Mouse (Mus musculus): ENCODE results near the gene Ncl. TPM values are rescaled to one million over a fixed set of nuclear protein-coding genes. Genes with fewer than 3 reads are reported as not detected.

Ncl gene
- polyA plus RNA-seq, 1 experiment from 2014 or later = 416 TPM

DNA sequence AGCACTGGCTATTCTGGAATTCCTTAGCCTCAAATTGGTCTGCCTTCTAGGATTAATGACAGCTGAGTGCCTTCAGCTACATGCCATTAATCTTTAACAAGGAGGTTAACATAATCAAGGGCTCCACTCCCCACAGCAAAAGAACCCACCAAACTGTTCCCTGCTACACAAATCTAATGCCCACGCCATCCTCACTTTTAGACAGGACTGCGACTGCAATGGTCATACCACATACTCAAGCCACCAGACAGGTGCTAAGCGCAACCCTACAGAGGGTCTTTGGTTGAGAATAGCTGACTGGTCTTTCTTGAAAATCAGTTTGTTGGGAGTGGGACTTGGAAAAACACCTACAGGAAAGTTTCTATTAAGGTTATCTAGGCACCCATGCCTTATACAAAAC, 10.0 kb downstream of the Ncl start:
- H3K9me3 ChIP-seq (ENCODE audit: control insufficient read depth, low read length) = no peaks in the 10 kb centered on the region
- no peak overlapping the region for H3K27ac ChIP-seq (ENCODE audit: low read length)
- H3K4me1 ChIP-seq (ENCODE audit: control insufficient read depth, insufficient read depth, low read length) = no peaks in the 10 kb centered on the region
- no peak overlapping the region for H3K4me2 ChIP-seq (ENCODE audit: low read depth, low read length)
- H3K27me3 ChIP-seq (replicated peaks; ENCODE audit: control insufficient read depth, insufficient read depth, low read length) = no peaks in the 10 kb centered on the region
- no peak overlapping the region for H3K4me3 ChIP-seq (ENCODE audit: low read length)
- ATAC-seq = no peak
- H3K9ac ChIP-seq (ENCODE audit: low read depth, low read length) = no peak overlapping the region
- peaks cover 29% of the 10 kb centered on the region for H3K36me3 ChIP-seq (ENCODE audit: control insufficient read depth, insufficient read depth, low read length)
- 90% methylated on average over 3 of the region's 3 CpGs for WGBS

GRCm38 (mm10) chr1:86348801-86349200, 10.4 kb downstream of the Ncl start:
- 71% methylated on average over 4 of the region's 4 CpGs for WGBS
- Histone ChIP-seq H3K9me3 (ENCODE audit: control insufficient read depth, low read length) (no peaks in the 10 kb centered on the region), H3K27me3 (replicated peaks; ENCODE audit: control insufficient read depth, insufficient read depth, low read length) (no peaks in the 10 kb centered on the region), H3K4me2 (ENCODE audit: low read depth, low read length) (no peak overlapping the region), H3K27ac (ENCODE audit: low read length) (no peak overlapping the region), H3K4me3 (ENCODE audit: low read length) (no peak overlapping the region), H3K36me3 (ENCODE audit: control insufficient read depth, insufficient read depth, low read length) (peaks cover 28% of the 10 kb centered on the region), H3K4me1 (ENCODE audit: control insufficient read depth, insufficient read depth, low read length) (no peaks in the 10 kb centered on the region), H3K9ac (ENCODE audit: low read depth, low read length) (no peak overlapping the region)
- ATAC-seq = no peak

DNA sequence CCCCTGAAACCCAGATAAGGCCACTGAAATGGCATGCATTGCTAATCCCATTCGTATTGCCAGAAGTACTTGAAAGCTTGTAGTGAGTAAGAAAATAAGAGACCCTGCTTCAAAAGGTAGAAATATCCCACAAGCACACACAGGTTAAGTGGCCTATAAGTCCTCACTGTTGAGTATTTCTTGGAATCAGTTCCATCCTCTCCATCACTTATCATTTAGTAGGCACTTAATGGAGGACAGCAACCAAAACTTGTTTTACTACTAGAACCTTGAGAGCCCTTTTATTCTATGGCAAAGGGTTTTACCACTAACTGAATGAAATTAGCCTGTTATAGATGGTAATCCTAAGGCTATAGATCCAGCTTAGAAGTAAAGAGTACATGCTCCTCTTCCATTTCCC, 11.1 kb downstream of the Ncl start:
- H3K9ac ChIP-seq (ENCODE audit: low read depth, low read length) = no peak overlapping the region

GRCm38 (mm10) chr1:86347716-86348045, 11.5 kb downstream of the Ncl start:
- Histone ChIP-seq H3K4me2 (ENCODE audit: low read depth, low read length) (no peak overlapping the region), H3K4me3 (ENCODE audit: low read length) (no peak overlapping the region), H3K36me3 (ENCODE audit: control insufficient read depth, insufficient read depth, low read length) (peaks cover 25% of the 10 kb centered on the region), H3K9ac (ENCODE audit: low read depth, low read length) (no peak overlapping the region), H3K27ac (ENCODE audit: low read length) (no peak overlapping the region), H3K9me3 (ENCODE audit: control insufficient read depth, low read length) (no peaks in the 10 kb centered on the region), H3K27me3 (replicated peaks; ENCODE audit: control insufficient read depth, insufficient read depth, low read length) (no peaks in the 10 kb centered on the region), H3K4me1 (ENCODE audit: control insufficient read depth, insufficient read depth, low read length) (no peaks in the 10 kb centered on the region)
- WGBS = 55% methylated on average over 1 of the region's 1 CpGs
- no peak for ATAC-seq

More for the DNA sequence above, 11.1 kb downstream of the Ncl start:
- Histone ChIP-seq H3K27me3 (replicated peaks; ENCODE audit: control insufficient read depth, insufficient read depth, low read length) (no peaks in the 10 kb centered on the region), H3K4me1 (ENCODE audit: control insufficient read depth, insufficient read depth, low read length) (no peaks in the 10 kb centered on the region), H3K9me3 (ENCODE audit: control insufficient read depth, low read length) (no peaks in the 10 kb centered on the region), H3K4me2 (ENCODE audit: low read depth, low read length) (no peak overlapping the region), H3K36me3 (ENCODE audit: control insufficient read depth, insufficient read depth, low read length) (peaks cover 25% of the 10 kb centered on the region), H3K27ac (ENCODE audit: low read length) (no peak overlapping the region), H3K4me3 (ENCODE audit: low read length) (no peak overlapping the region)
- no peak for ATAC-seq
- 79% methylated on average over 1 of the region's 1 CpGs for WGBS

GRCm38 (mm10) chr1:86346851-86347715, 12.1 kb downstream of the Ncl start:
- H3K9ac ChIP-seq (ENCODE audit: low read depth, low read length) = no peak overlapping the region
- no peak overlapping the region for H3K4me2 ChIP-seq (ENCODE audit: low read depth, low read length)
- no peak for ATAC-seq
- no peaks in the 10 kb centered on the region for H3K9me3 ChIP-seq (ENCODE audit: control insufficient read depth, low read length)
- H3K4me3 ChIP-seq (ENCODE audit: low read length) = no peak overlapping the region
- H3K36me3 ChIP-seq (ENCODE audit: control insufficient read depth, insufficient read depth, low read length) = peaks cover 25% of the 10 kb centered on the region
- no peak overlapping the region for H3K27ac ChIP-seq (ENCODE audit: low read length)
- H3K4me1 ChIP-seq (ENCODE audit: control insufficient read depth, insufficient read depth, low read length) = no peaks in the 10 kb centered on the region
- H3K27me3 ChIP-seq (replicated peaks; ENCODE audit: control insufficient read depth, insufficient read depth, low read length) = no peaks in the 10 kb centered on the region
- WGBS = 84% methylated on average over 3 of the region's 3 CpGs

- peaks cover 20% of the 10 kb centered on the region for H3K36me3 ChIP-seq (ENCODE audit: control insufficient read depth, insufficient read depth, low read length)
- no peak overlapping the region for H3K27ac ChIP-seq (ENCODE audit: low read length)
- H3K4me2 ChIP-seq (ENCODE audit: low read depth, low read length) = no peak overlapping the region
- no peak overlapping the region for H3K9ac ChIP-seq (ENCODE audit: low read depth, low read length)
- H3K27me3 ChIP-seq (replicated peaks; ENCODE audit: control insufficient read depth, insufficient read depth, low read length) = no peaks in the 10 kb centered on the region
- H3K4me1 ChIP-seq (ENCODE audit: control insufficient read depth, insufficient read depth, low read length) = no peaks in the 10 kb centered on the region
- H3K4me3 ChIP-seq (ENCODE audit: low read length) = no peak overlapping the region
- no peak for ATAC-seq
- WGBS = 91% methylated on average over 4 of the region's 4 CpGs
- H3K9me3 ChIP-seq (ENCODE audit: control insufficient read depth, low read length) = no peaks in the 10 kb centered on the region
Measured at GRCm38 (mm10) chr1:86345956-86346355, 13.2 kb downstream of the Ncl start.

- no peaks in the 10 kb centered on the region for H3K9me3 ChIP-seq (ENCODE audit: control insufficient read depth, low read length)
- peaks cover 13% of the 10 kb centered on the region for H3K36me3 ChIP-seq (ENCODE audit: control insufficient read depth, insufficient read depth, low read length)
- H3K4me3 ChIP-seq (ENCODE audit: low read length) = no peak overlapping the region
- no peaks in the 10 kb centered on the region for H3K27me3 ChIP-seq (replicated peaks; ENCODE audit: control insufficient read depth, insufficient read depth, low read length)
- no peak overlapping the region for H3K9ac ChIP-seq (ENCODE audit: low read depth, low read length)
- 88% methylated on average over 4 of the region's 4 CpGs for WGBS
- no peaks in the 10 kb centered on the region for H3K4me1 ChIP-seq (ENCODE audit: control insufficient read depth, insufficient read depth, low read length)
- no peak overlapping the region for H3K27ac ChIP-seq (ENCODE audit: low read length)
- no peak overlapping the region for H3K4me2 ChIP-seq (ENCODE audit: low read depth, low read length)
- ATAC-seq = no peak
Measured at GRCm38 (mm10) chr1:86345069-86345468, 14.1 kb downstream of the Ncl start.

DNA sequence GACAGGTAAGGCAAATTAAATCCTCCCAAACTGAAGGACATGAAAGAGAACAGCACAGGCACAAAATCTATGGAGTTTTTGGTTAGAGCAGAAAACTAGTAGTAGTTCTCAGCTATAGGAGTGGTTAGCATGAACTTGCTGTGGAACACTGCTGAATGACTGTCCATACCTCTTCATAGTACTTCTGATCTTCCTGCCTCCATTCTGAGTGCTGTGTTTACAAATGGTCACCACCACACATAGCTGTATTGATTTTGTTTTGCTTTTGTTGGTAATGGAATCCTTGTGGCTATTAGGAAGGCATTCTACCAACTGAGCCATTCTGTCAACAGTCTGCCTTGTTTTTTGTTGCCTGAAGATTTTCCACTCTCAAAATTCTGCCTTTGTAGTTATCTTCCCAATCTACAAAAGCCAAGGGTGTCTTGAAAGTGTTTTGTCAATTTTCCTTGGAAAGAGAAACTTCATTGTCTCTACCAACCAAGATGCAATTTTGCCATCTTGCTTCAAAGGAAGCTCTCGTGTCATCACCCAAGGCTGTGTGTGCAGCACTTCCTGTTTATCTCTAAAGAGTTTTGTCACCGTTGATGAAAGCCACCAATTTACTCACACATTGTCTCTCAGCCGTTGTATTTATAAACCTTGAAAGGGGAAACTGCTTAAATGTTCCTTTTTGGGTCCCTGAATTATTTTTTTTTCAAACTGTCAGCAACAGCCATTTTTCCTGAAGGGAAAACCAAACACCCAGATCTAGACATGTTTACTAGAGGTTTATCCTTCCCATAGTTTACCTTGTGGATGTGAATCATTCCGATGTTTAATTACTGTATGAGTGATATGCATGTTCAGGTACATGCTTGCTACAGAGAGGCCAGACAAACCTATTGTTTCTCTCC, 15.0 kb downstream of the Ncl start:
- WGBS = 61% methylated on average over 4 of the region's 4 CpGs
- Histone ChIP-seq H3K4me3 (ENCODE audit: low read length) (no peak overlapping the region), H3K27me3 (replicated peaks; ENCODE audit: control insufficient read depth, insufficient read depth, low read length) (no peaks in the 10 kb centered on the region), H3K4me2 (ENCODE audit: low read depth, low read length) (no peak overlapping the region), H3K9ac (ENCODE audit: low read depth, low read length) (no peak overlapping the region), H3K36me3 (ENCODE audit: control insufficient read depth, insufficient read depth, low read length) (peaks cover 6% of the 10 kb centered on the region), H3K27ac (ENCODE audit: low read length) (no peak overlapping the region), H3K4me1 (ENCODE audit: control insufficient read depth, insufficient read depth, low read length) (no peaks in the 10 kb centered on the region), H3K9me3 (ENCODE audit: control insufficient read depth, low read length) (no peaks in the 10 kb centered on the region)
- ATAC-seq = no peak

DNA sequence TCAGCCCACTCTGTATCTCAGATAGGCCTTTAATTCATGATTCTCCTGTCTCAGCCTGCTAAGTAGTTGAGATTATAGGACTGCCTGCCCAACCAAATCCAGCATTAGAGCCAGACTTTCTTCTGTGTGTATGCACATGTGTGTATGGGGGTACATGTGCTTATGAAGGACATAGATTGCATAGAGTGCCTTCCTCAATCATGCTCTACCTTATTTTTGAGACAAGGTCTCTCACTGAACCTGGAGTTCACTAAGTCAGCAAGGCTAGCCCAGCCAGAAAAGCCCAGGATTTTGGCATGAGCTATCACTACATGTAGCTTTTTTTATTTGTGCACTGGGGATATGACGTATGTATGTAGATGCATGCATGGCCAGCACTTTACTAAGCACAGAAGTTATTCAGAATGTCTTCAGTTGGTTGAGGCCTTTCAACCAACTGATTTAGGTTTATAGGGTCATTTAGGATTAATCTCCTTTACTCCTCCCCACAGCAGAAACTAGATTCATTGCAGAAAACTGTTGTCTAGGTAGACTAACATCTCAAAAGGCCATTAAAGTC, 16.0 kb downstream of the Ncl start:
- Histone ChIP-seq H3K27ac (ENCODE audit: low read length) (no peak overlapping the region), H3K4me2 (ENCODE audit: low read depth, low read length) (no peak overlapping the region), H3K27me3 (replicated peaks; ENCODE audit: control insufficient read depth, insufficient read depth, low read length) (no peaks in the 10 kb centered on the region), H3K4me3 (ENCODE audit: low read length) (no peak overlapping the region), H3K9me3 (ENCODE audit: control insufficient read depth, low read length) (no peaks in the 10 kb centered on the region), H3K9ac (ENCODE audit: low read depth, low read length) (no peak overlapping the region), H3K36me3 (ENCODE audit: control insufficient read depth, insufficient read depth, low read length) (no peaks in the 10 kb centered on the region), H3K4me1 (ENCODE audit: control insufficient read depth, insufficient read depth, low read length) (no peaks in the 10 kb centered on the region)
- WGBS = 89% methylated on average over 1 of the region's 1 CpGs
- no peak for ATAC-seq
